13 mouse cellular contexts compared by ENCODE assay signal in genomic region chr7:4447138-4447537, GRCm38 (mm10). TPM values are rescaled to one million over a fixed set of nuclear protein-coding genes. Genes with fewer than 3 reads are reported as not detected.
DNase-seq lines count a peak whose midpoint lies in the region; ATAC-seq and TF ChIP-seq lines count a peak whose summit lies in the region.
"Had no signal": no experiment of that assay in that cellular context is flagged by ENCODE, and none has a peak within 500 bp of the region (broad histone marks: within the 10 kb centered on the region; RNA-seq: fewer than 3 reads in every experiment).

No protein-coding gene starts in this region.

- no peaks in the 10 kb centered on the region; the same call in 1 of the 2 replicates for H3K79me2 ChIP-seq in liver, adult 2 months (ENCODE audit: control insufficient read depth, insufficient read depth, low read length)

- no peak for TF ChIP-seq POLR2A in liver, adult 2 months (IDR thresholded peaks at IDR 0.05; ENCODE audit: extremely low read depth, insufficient read depth, low read length)

- no peak overlapping the region for H3K27ac ChIP-seq in liver, adult 2 months (replicated peaks; ENCODE audit: insufficient read depth, low read depth, low read length)
- H3K27ac ChIP-seq in liver, embryonic 12.5 days: no peak overlapping the region
- H3K27ac ChIP-seq: hindbrain, embryonic 10.5 days; limb, embryonic 15.5 days; midbrain, embryonic 10.5 days had no signal

- 21% methylated on average over 1 of the region's 1 CpGs for WGBS in liver, adult 2 months
- WGBS in liver, embryonic 12.5 days (ENCODE audit: insufficient replicate concordance): 0% methylated on average over 1 of the region's 1 CpGs

- H3K9me3 ChIP-seq in liver, embryonic 12.5 days (replicated peaks): no peaks in the 10 kb centered on the region; the same call in 1 of the 2 replicates
- no peaks in the 10 kb centered on the region for H3K9me3 ChIP-seq in E14TG2a.4 (ENCODE audit: low read length)
- H3K9me3 ChIP-seq: hindbrain, embryonic 10.5 days; limb, embryonic 15.5 days; midbrain, embryonic 10.5 days had no signal

- peak; percentile 41; the same call in 1 of the 2 replicates for TF ChIP-seq CTCF in liver, adult 2 months (IDR thresholded peaks at IDR 0.05; ENCODE audit: low read depth, low read length)
- peak; percentile 68 for TF ChIP-seq CTCF in E14TG2a.4 (conservative IDR thresholded peaks at IDR 0.05; ENCODE audit: low read length)

- H3K4me2 ChIP-seq in liver, embryonic 12.5 days: no peak overlapping the region
- H3K4me2 ChIP-seq: limb, embryonic 15.5 days had no signal

- H3K27me3 ChIP-seq in liver, adult 2 months (ENCODE audit: control insufficient read depth, insufficient read depth, low read length): no peaks in the 10 kb centered on the region
- H3K27me3 ChIP-seq in liver, embryonic 12.5 days (replicated peaks): 0 out of 2 replicates have a peak, but pooled peaks cover 3% of the 10 kb centered on the region
- no peaks in the 10 kb centered on the region for H3K27me3 ChIP-seq in E14TG2a.4 (ENCODE audit: insufficient read depth, low read length)
- H3K27me3 ChIP-seq: limb, embryonic 15.5 days had no signal

- no peak overlapping the region for H3K9ac ChIP-seq in liver, adult 2 months (ENCODE audit: low read depth, low read length)
- no peak overlapping the region for H3K9ac ChIP-seq in liver, embryonic 12.5 days
- H3K9ac ChIP-seq: limb, embryonic 15.5 days had no signal

- peak; percentile 26 for DNase-seq in cerebellum, adult 8-10 months
- DNase-seq in cerebellum, postnatal 4 days (ENCODE audit: low spot score in 2 of 2): no peak
- DNase-seq in liver, adult 2 months (ENCODE audit: extremely low read depth, low read depth, low spot score): no peak
- DNase-seq in c-Kit-negative CD71-positive TER-119-positive erythroid progenitor cells, embryonic 14.5 days (ENCODE audit: low read depth, low spot score): peak; percentile 17
- no peak for DNase-seq in embryo, embryonic 10.5 days (ENCODE audit: low spot score)

- H3K4me1 ChIP-seq in liver, adult 2 months (ENCODE audit: control insufficient read depth, insufficient read depth, low read length): peaks cover 2% of the 10 kb centered on the region; the same call in 1 of the 2 replicates
- peaks cover 18% of the 10 kb centered on the region for H3K4me1 ChIP-seq in liver, embryonic 12.5 days
- H3K4me1 ChIP-seq in E14TG2a.4 (replicated peaks; ENCODE audit: low read depth, low read length): peaks cover 34% of the 10 kb centered on the region

- H3K36me3 ChIP-seq in liver, adult 2 months (ENCODE audit: control insufficient read depth, insufficient read depth, low read length): peaks cover 5% of the 10 kb centered on the region
- H3K36me3 ChIP-seq in liver, embryonic 12.5 days: peaks cover 22% of the 10 kb centered on the region
- H3K36me3 ChIP-seq in E14TG2a.4 (ENCODE audit: insufficient read depth, low read length): peaks cover 25% of the 10 kb centered on the region

- H3K4me3 ChIP-seq in liver, adult 2 months (ENCODE audit: insufficient read depth, low read depth, low read length): no peak overlapping the region
- no peak overlapping the region for H3K4me3 ChIP-seq in liver, embryonic 12.5 days
- no peak overlapping the region for H3K4me3 ChIP-seq in E14TG2a.4 (replicated peaks; ENCODE audit: low read length)
- H3K4me3 ChIP-seq: hindbrain, embryonic 10.5 days; limb, embryonic 15.5 days; midbrain, embryonic 10.5 days had no signal

- no peak for ATAC-seq in liver, embryonic 12.5 days
- no peak for ATAC-seq in activated CD4-positive, CD25-positive, alpha-beta regulatory T cell, adult 4 months

RNA-seq across cellular contexts. Expression of gene Rdh13, which starts 1.7 kb away (rescaled TPM):
- total RNA-seq in liver, adult 2 months (2014; rRNA removed): 5.5 and 6.5 TPM in 2 replicates
- 6.5 and 6.8 TPM in 2 replicates for polyA plus RNA-seq in liver, adult 2 months (2012; rRNA removed)
- 9.8 and 10.4 TPM in 2 replicates for polyA plus RNA-seq in liver, embryonic 12.5 days (2016; fragmentation: Nextera tagmentation; extraction: Ambion mirVana)
- polyA plus RNA-seq in activated CD4-positive, CD25-positive, alpha-beta regulatory T cell, adult 4 months (2017; shearing (Covaris generic)): 10 to 100 TPM; 13.6 to 16.8 TPM

RNA-seq across cellular contexts. Expression of gene Eps8l1, which starts 13.3 kb away (rescaled TPM):
- 2.9 and 6.5 TPM in 2 replicates for total RNA-seq in liver, adult 2 months (2014; rRNA removed)
- polyA plus RNA-seq in liver, adult 2 months (2012; rRNA removed): 0.05 and 1.4 TPM in 2 replicates
- 1.3 and 2.1 TPM in 2 replicates for polyA plus RNA-seq in liver, embryonic 12.5 days (2016; fragmentation: Nextera tagmentation; extraction: Ambion mirVana)
- 10 to 100 TPM in 1 of 2 experiments, 1 to 10 TPM in 1; 4.8 to 14.3 TPM for polyA plus RNA-seq in activated CD4-positive, CD25-positive, alpha-beta regulatory T cell, adult 4 months (2017; shearing (Covaris generic))

RNA-seq across cellular contexts. Expression of gene Gp6, which starts 49.6 kb away (rescaled TPM):
- 0.07 TPM in 1 of 2 replicates, not detected in the other for total RNA-seq in liver, adult 2 months (2014; rRNA removed)
- polyA plus RNA-seq in liver, adult 2 months (2012; rRNA removed): not detected in 2 replicates
- polyA plus RNA-seq in liver, embryonic 12.5 days (2016; fragmentation: Nextera tagmentation; extraction: Ambion mirVana): 5.0 and 5.5 TPM in 2 replicates
- polyA plus RNA-seq in activated CD4-positive, CD25-positive, alpha-beta regulatory T cell, adult 4 months (2017; shearing (Covaris generic)): not detected
- polyA plus RNA-seq: C2C12; limb, embryonic 15.5 days; thymus, postnatal 0 days had no signal

RNA-seq across cellular contexts. Expression of gene Ppp1r12c, which starts 54.3 kb away (rescaled TPM):
- 21.2 and 21.8 TPM in 2 replicates for total RNA-seq in liver, adult 2 months (2014; rRNA removed)
- 13.4 and 22.2 TPM in 2 replicates for polyA plus RNA-seq in liver, adult 2 months (2012; rRNA removed)
- 41.1 and 42.9 TPM in 2 replicates for polyA plus RNA-seq in liver, embryonic 12.5 days (2016; fragmentation: Nextera tagmentation; extraction: Ambion mirVana)
- 10 to 100 TPM; 21.6 to 26.6 TPM for polyA plus RNA-seq in activated CD4-positive, CD25-positive, alpha-beta regulatory T cell, adult 4 months (2017; shearing (Covaris generic))

Comparison
In these comparisons a context has a peak if more than half of its experiments do, and no peak if none do; other contexts are left out.
1. DNase-seq: peak in cerebellum, adult 8-10 months (single experiment) and c-Kit-negative CD71-positive TER-119-positive erythroid progenitor cells, embryonic 14.5 days (single experiment); none in cerebellum, postnatal 4 days (0 of 2), liver, adult 2 months (single experiment) and embryo, embryonic 10.5 days (single experiment).